Mouse (Mus musculus) MEL (cell line): Measurements from ENCODE around the gene 1700015G11Rik. TPM values are rescaled to one million over a fixed set of nuclear protein-coding genes. Genes with fewer than 3 reads are reported as not detected.

Experiments used
- DNase-seq: peaks from one replicate; pipeline ENCODE4 v3.0.0; 2011; ENCODE audit warnings: low read depth, low spot score
- H3K27ac ChIP-seq: 2 replicates; pipeline ENCODE4 v1.5.1; 2012; ENCODE audit warnings: low read depth, mild to moderate bottlenecking, control low read depth, low read length, moderate library complexity; ENCODE audit not compliant: control insufficient read depth
- H3K27me3 ChIP-seq, 2 experiments: fragments of 150-350 bp in 1 of 2; sonication (generic) in 1 of 2; 2 replicates each; pipeline ENCODE4 v1.6.1; 2012; ENCODE audit warnings: low read length in 2 of 2, mild to moderate bottlenecking in 2 of 2, improper control_type of control experiment in 1 of 2, moderate library complexity in 1 of 2; ENCODE audit not compliant: insufficient read depth in 2 of 2, control insufficient read depth in 1 of 2
- H3K36me3 ChIP-seq, 2 experiments: 2 replicates each; pipeline ENCODE4 v1.6.1; 2012 to 2014; ENCODE audit warnings: low read length in 2 of 2, improper control_type of control experiment in 1 of 2, inconsistent platforms in 1 of 2, mild to moderate bottlenecking in 1 of 2; ENCODE audit not compliant: insufficient read depth in 2 of 2, control insufficient read depth in 1 of 2
- H3K4me1 ChIP-seq, 2 experiments: fragments of 150-350 bp in 1 of 2; sonication (generic) in 1 of 2; 2 replicates each; pipeline ENCODE4 v1.6.1; 2012; ENCODE audit warnings: low read length in 2 of 2, improper control_type of control experiment in 1 of 2, mild to moderate bottlenecking in 1 of 2; ENCODE audit not compliant: insufficient read depth in 2 of 2, control insufficient read depth in 1 of 2
- H3K4me3 ChIP-seq, 2 experiments: fragments of 150-350 bp in 1 of 2; sonication (generic) in 1 of 2; 2 replicates each; pipeline ENCODE4 v1.5.1; 2012; ENCODE audit warnings: low read depth in 2 of 2, low read length in 2 of 2, mild to moderate bottlenecking in 2 of 2, moderate library complexity in 2 of 2, control low read depth in 1 of 2, improper control_type of control experiment in 1 of 2; ENCODE audit not compliant: control insufficient read depth in 1 of 2, insufficient read depth in 1 of 2
- H3K79me2 ChIP-seq: 2 replicates; pipeline ENCODE4 v1.6.1; 2012; ENCODE audit warnings: mild to moderate bottlenecking, low read length, moderate library complexity; ENCODE audit not compliant: control insufficient read depth, poor library complexity, insufficient read depth
- H3K9ac ChIP-seq: 2 replicates; pipeline ENCODE4 v1.6.1; 2012; ENCODE audit warnings: low read depth, mild to moderate bottlenecking, control low read depth, low read length, moderate library complexity; ENCODE audit not compliant: control insufficient read depth, poor library complexity, severe bottlenecking
- H3K9me3 ChIP-seq: fragments of 150-350 bp; sonication (generic); replicated peaks from 2 replicates; pipeline ENCODE4 v1.6.1; 2012; ENCODE audit warnings: mild to moderate bottlenecking, low read length, improper control_type of control experiment, moderate library complexity; ENCODE audit not compliant: insufficient read depth
- CHD1 ChIP-seq: IDR thresholded peaks from 2 replicates; pipeline ENCODE4 v1.6.1; 2012; ENCODE audit warnings: low read depth, mild to moderate bottlenecking, inconsistent platforms, low read length, improper control_type of control experiment
- E2F4 ChIP-seq: IDR thresholded peaks from 2 replicates; pipeline ENCODE4 v1.6.1; 2011; ENCODE audit warnings: low read depth, low read length, improper control_type of control experiment, borderline replicate concordance
- GABPA ChIP-seq: IDR thresholded peaks from 2 replicates; pipeline ENCODE4 v1.6.1; 2012; ENCODE audit warnings: low read depth, mild to moderate bottlenecking, inconsistent platforms, low read length, improper control_type of control experiment, moderate library complexity
- KAT2A ChIP-seq: conservative IDR thresholded peaks from 2 replicates; pipeline ENCODE4 v1.6.1; 2012; ENCODE audit warnings: low read depth, low read length, improper control_type of control experiment, inconsistent platforms
- MAFK ChIP-seq: IDR thresholded peaks from 2 replicates; pipeline ENCODE4 v1.6.1; 2011; ENCODE audit warnings: low read depth, mild to moderate bottlenecking, low read length, improper control_type of control experiment, borderline replicate concordance
- MAX ChIP-seq: IDR thresholded peaks from 2 replicates; pipeline ENCODE4 v1.6.1; 2011; ENCODE audit warnings: low read length, improper control_type of control experiment
- MAZ ChIP-seq: IDR thresholded peaks from 2 replicates; pipeline ENCODE4 v1.6.1; 2012; ENCODE audit warnings: low read depth, mild to moderate bottlenecking, inconsistent platforms, low read length, improper control_type of control experiment
- MEF2A ChIP-seq: IDR thresholded peaks from 2 replicates; pipeline ENCODE4 v1.6.1; 2014; ENCODE audit warnings: low read depth, mild to moderate bottlenecking, inconsistent platforms, low read length, improper control_type of control experiment; ENCODE audit not compliant: poor library complexity, insufficient replicate concordance, severe bottlenecking; ENCODE audit errors: extremely low read depth
- MYB ChIP-seq: IDR thresholded peaks from 2 replicates; pipeline ENCODE4 v1.6.1; 2011; ENCODE audit warnings: mild to moderate bottlenecking, low read depth, low read length, improper control_type of control experiment
- POLR2AphosphoS2 ChIP-seq: IDR thresholded peaks from 2 replicates; pipeline ENCODE4 v1.6.1; 2011; ENCODE audit warnings: low read length, improper control_type of control experiment
- POLR2AphosphoS5 ChIP-seq: IDR thresholded peaks from 2 replicates; pipeline ENCODE4 v1.6.1; 2012; ENCODE audit warnings: low read depth, borderline replicate concordance, mild to moderate bottlenecking, inconsistent platforms, low read length, moderate library complexity, mixed read lengths
- SIN3A ChIP-seq: IDR thresholded peaks from 2 replicates; pipeline ENCODE4 v1.6.1; 2012; ENCODE audit warnings: low read length, improper control_type of control experiment, inconsistent platforms
- TAL1 ChIP-seq: IDR thresholded peaks from 2 replicates; pipeline ENCODE4 v1.6.1; 2012; ENCODE audit warnings: mild to moderate bottlenecking, inconsistent platforms, low read length, moderate library complexity, mixed read lengths
- TBP ChIP-seq: IDR thresholded peaks from 2 replicates; pipeline ENCODE4 v1.8.0; 2011; ENCODE audit warnings: low read depth, low read length, improper control_type of control experiment
- UBTF ChIP-seq: IDR thresholded peaks from 2 replicates; pipeline ENCODE4 v1.6.1; 2012; ENCODE audit warnings: low read depth, mild to moderate bottlenecking, inconsistent platforms, low read length, improper control_type of control experiment, moderate library complexity, borderline replicate concordance; ENCODE audit not compliant: insufficient read depth
- USF1 ChIP-seq: IDR thresholded peaks from 2 replicates; pipeline ENCODE4 v1.6.1; 2014; ENCODE audit warnings: low read depth, mild to moderate bottlenecking, inconsistent platforms, low read length, improper control_type of control experiment, moderate library complexity
- ZKSCAN1 ChIP-seq: IDR thresholded peaks from 2 replicates; pipeline ENCODE4 v1.6.1; 2012; ENCODE audit warnings: low read depth, mild to moderate bottlenecking, inconsistent platforms, low read length, improper control_type of control experiment, moderate library complexity
- ZMIZ1 ChIP-seq: IDR thresholded peaks from 2 replicates; pipeline ENCODE4 v1.6.1; 2012; ENCODE audit warnings: low read depth, mild to moderate bottlenecking, inconsistent platforms, low read length, improper control_type of control experiment, moderate library complexity
- polyA plus RNA-seq, 2 experiments: library from polyadenylated mRNA; stranded (reverse) in 1 of 2; unstranded in 1 of 2; fragments of >175 nt in 1 of 2; fragments of >200 nt in 1 of 2; gene quantifications; 2 replicates each; pipeline versions ENCODE4 v1.2.1 to v1.2.4; 2012; ENCODE audit warnings: low replicate concordance in 2 of 2, low read depth in 1 of 2; ENCODE audit not compliant: insufficient read length in 2 of 2, insufficient read depth in 1 of 2, missing spikeins in 1 of 2
- total RNA-seq: library from RNA; depleted of rRNA; stranded (reverse); fragments of 300-350 nt; gene quantifications from 2 replicates; pipeline ENCODE4 v1.2.3, GENCODE M21; 2012

1700015G11Rik gene
- total and polyA plus RNA-seq, 3 experiments, result not detected

DNA sequence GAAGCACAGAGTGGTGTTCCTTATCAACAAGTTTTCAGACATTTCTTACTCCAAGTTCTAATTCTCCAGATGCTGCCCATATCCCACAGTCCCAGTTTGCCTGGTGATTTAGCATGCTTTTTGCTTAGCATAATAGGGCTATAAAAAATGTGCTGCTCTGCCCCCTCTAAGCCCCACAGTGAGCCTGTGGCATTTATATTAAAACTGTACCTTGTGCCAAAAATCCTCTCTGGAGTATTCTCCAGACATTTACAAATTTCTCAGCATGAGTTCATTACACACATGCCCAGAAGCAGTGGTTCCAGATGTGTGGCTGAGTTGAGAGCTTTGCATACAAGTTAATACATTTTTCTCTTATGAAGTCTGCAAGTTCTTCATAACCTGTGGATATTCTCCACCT lies 46.1 kb downstream of the 1700015G11Rik start:
- no peak for DNase-seq
- no peak overlapping the region for H3K9ac ChIP-seq
- no peaks in the 10 kb centered on the region for H3K27me3 ChIP-seq
- H3K9me3 ChIP-seq, result no peaks in the 10 kb centered on the region
- no peaks in the 10 kb centered on the region for H3K79me2 ChIP-seq
- H3K36me3 ChIP-seq, result no peaks in the 10 kb centered on the region
- no peak overlapping the region for H3K27ac ChIP-seq
- no peak for TF ChIP-seq POLR2AphosphoS5
- TF ChIP-seq MEF2A, result no peak
- TF ChIP-seq KAT2A, result no peak
- TF ChIP-seq MAZ, result no peak
- no peak for TF ChIP-seq TAL1
- no peak for TF ChIP-seq ZMIZ1
- TF ChIP-seq GABPA, result no peak
- no peak for TF ChIP-seq SIN3A
- TF ChIP-seq USF1, result no peak
- TF ChIP-seq UBTF, result no peak
- no peak for TF ChIP-seq POLR2AphosphoS2
- no peak for TF ChIP-seq E2F4
- no peak for TF ChIP-seq ZKSCAN1
- H3K4me1 ChIP-seq, result no peaks in the 10 kb centered on the region
- H3K4me3 ChIP-seq, result no peak overlapping the region

DNA sequence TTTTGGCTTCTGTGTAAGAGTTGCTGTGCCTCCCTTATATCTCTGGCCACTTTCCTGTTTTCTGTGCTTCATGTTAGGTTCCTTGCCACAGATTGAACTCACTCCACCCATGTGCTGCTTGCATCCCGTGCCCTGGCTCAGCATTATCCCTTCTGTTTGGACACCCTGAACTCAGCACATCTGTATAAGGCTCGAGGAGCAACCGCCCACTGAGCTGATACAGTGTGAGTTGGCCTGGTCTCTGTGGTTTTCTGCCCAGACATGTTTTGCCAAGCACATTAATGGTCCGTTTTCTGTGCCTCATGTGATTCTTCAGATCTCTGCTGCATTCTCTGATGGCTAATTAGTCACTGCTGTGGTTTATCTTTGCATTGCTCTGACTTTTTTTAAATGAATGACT lies 47.9 kb downstream of the 1700015G11Rik start:
- H3K27me3 ChIP-seq, result no peaks in the 10 kb centered on the region
- no peak overlapping the region for H3K4me3 ChIP-seq
- H3K36me3 ChIP-seq, result no peaks in the 10 kb centered on the region
- no peak overlapping the region for H3K9ac ChIP-seq
- TF ChIP-seq TBP, result no peak
- no peak for TF ChIP-seq GABPA
- no peak for TF ChIP-seq MAFK
- TF ChIP-seq MAX, result no peak
- no peak for TF ChIP-seq MAZ
- H3K4me1 ChIP-seq, result no peaks in the 10 kb centered on the region
- DNase-seq, result no peak
- H3K79me2 ChIP-seq, result no peaks in the 10 kb centered on the region
- H3K9me3 ChIP-seq, result no peaks in the 10 kb centered on the region
- no peak overlapping the region for H3K27ac ChIP-seq

DNA sequence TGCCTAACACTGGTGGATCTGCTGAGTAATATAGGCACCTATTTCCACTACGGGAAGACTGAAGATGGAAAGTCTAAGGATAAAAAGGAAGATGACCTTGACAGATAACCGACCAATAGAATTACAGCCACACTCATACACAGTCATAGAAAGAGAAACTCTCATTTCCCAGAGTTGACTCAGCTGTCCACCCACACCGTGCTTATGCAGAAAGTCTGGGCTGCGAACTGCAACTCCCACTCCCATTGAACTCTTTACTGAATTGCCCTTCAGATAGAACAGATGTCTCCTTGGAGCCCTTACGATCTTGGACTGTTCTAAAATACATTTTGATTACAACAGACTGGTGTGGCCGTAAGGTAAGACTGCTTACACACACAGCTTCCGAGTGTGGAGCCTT lies 50.8 kb downstream of the 1700015G11Rik start:
- DNase-seq, result no peak
- Histone ChIP-seq H3K9ac (no peak overlapping the region), H3K79me2 (no peaks in the 10 kb centered on the region)

More for the DNA sequence above, 50.8 kb downstream of the 1700015G11Rik start:
- Histone ChIP-seq H3K36me3 (no peaks in the 10 kb centered on the region), H3K4me3 (no peak overlapping the region), H3K27me3 (no peaks in the 10 kb centered on the region), H3K27ac (no peak overlapping the region), H3K9me3 (no peaks in the 10 kb centered on the region), H3K4me1 (no peaks in the 10 kb centered on the region)
- TF ChIP-seq POLR2AphosphoS2 (no peak), SIN3A (no peak), CHD1 (no peak), MYB (no peak)
- TF ChIP-seq, all 39 proteins: peak for 0
